Mouse (Mus musculus) liver, embryonic 11.5 days (tissue): ENCODE results near the gene Fbrsl1. TPM values are rescaled to one million over a fixed set of nuclear protein-coding genes. Genes with fewer than 3 reads are reported as not detected.
A peak's percentile ranks its signal among the peaks of the same experiment; 100 is the strongest.

Source experiments
- ATAC-seq: fragments of 200-750 bp; cut with Nextera tagmentation; replicated peaks from 2 replicates; pipeline ENCODE4 v1.8.0; 2017; ENCODE audit warnings: moderate number of reproducible peaks, mild to moderate bottlenecking, moderate TSS enrichment, moderate library complexity; ENCODE audit not compliant: low FRiP score
- DNase-seq: peaks from one replicate; pipeline ENCODE4 v3.0.0-alpha.2; 2017; ENCODE audit warnings: low spot score
- H3K27ac ChIP-seq: fragments of 300-500 bp; sonication (generic); 2 replicates; pipeline ENCODE4 v1.5.1; 2014; ENCODE audit warnings: mild to moderate bottlenecking, low read depth, low read length, control low read depth
- H3K27me3 ChIP-seq: fragments of 300-500 bp; sonication (generic); replicated peaks from 2 replicates; pipeline ENCODE4 v1.6.1; 2014; ENCODE audit warnings: low read length, mixed read lengths; ENCODE audit not compliant: control insufficient read depth, insufficient read depth
- H3K36me3 ChIP-seq: fragments of 300-500 bp; sonication (generic); 2 replicates; pipeline ENCODE4 v1.6.1; 2014; ENCODE audit warnings: mild to moderate bottlenecking, low read length, moderate library complexity, mixed read lengths; ENCODE audit not compliant: control insufficient read depth, insufficient read depth
- H3K4me1 ChIP-seq: fragments of 300-500 bp; sonication (generic); replicated peaks from 2 replicates; pipeline ENCODE4 v1.6.1; 2014; ENCODE audit warnings: low read length, mixed read lengths; ENCODE audit not compliant: control insufficient read depth, insufficient read depth
- H3K4me2 ChIP-seq: fragments of 300-500 bp; sonication (generic); 2 replicates; pipeline ENCODE4 v1.6.1; 2014; ENCODE audit warnings: mild to moderate bottlenecking, control low read depth, moderate library complexity
- H3K4me3 ChIP-seq: fragments of 300-500 bp; sonication (generic); 2 replicates; pipeline ENCODE4 v1.5.1; 2014; ENCODE audit warnings: low read depth, low read length, control low read depth
- H3K9ac ChIP-seq: fragments of 300-500 bp; sonication (generic); 2 replicates; pipeline ENCODE4 v1.6.1; 2014; ENCODE audit warnings: low read depth, low read length, control low read depth
- H3K9me3 ChIP-seq: fragments of 300-500 bp; sonication (generic); 2 replicates; pipeline ENCODE4 v1.6.1; 2016; ENCODE audit warnings: low read length, inconsistent platforms, mixed read lengths; ENCODE audit not compliant: control insufficient read depth
- WGBS: fragments of 180-500 bp; shearing (Covaris S2); extraction: QIAGEN DNeasy Blood & Tissue Kit; methylation state at CpG from one replicate; pipeline ENCODE4 v1.1.7; 2014; 5-methylcytosine and 5-hydroxymethylcytosine counted together
- polyA plus RNA-seq: library from polyadenylated mRNA; unstranded; fragments of >200 nt; fragmentation: Nextera tagmentation; extraction: Ambion mirVana; gene quantifications from 2 replicates; pipeline ENCODE4 v1.2.1, GENCODE M21; 2014

Fbrsl1 gene
- polyA plus RNA-seq, 1 experiment from 2014 or later = 13.8 TPM

GRCm38 (mm10) chr5:110413018-110413417 lies 35.3 kb downstream of the Fbrsl1 start:
- Histone ChIP-seq H3K27ac (no peak overlapping the region), H3K4me2 (no peak overlapping the region), H3K4me3 (no peak overlapping the region), H3K9ac (no peak overlapping the region), H3K27me3 (no peaks in the 10 kb centered on the region), H3K4me1 (peaks cover 3% of the 10 kb centered on the region; the same call in 1 of the 2 replicates), H3K9me3 (no peaks in the 10 kb centered on the region), H3K36me3 (peaks cover 5% of the 10 kb centered on the region; the same call in 1 of the 2 replicates)
- DNase-seq (no peak), ATAC-seq (no peak)
- WGBS = 77% methylated on average over 14 of the region's 14 CpGs

DNA sequence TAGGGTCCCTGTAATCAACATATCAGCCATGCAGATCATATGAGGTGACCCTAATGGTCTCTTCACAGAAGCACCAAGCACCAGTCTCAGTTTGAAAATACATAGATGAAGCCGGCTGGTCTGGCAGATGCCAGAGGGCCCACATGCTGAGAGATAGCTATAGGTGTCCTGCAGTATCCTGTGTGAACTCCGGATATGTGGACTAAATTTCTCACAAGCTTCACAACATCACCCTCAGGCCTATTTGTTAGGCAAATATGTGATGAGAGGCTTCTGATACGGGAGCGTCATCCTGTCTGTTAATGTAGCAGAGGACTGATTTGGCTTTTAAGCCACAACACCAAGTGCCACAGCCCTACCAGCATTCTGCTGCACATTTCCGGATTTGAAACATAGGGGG lies 37.9 kb downstream of the Fbrsl1 start:
- WGBS = 78% methylated on average over 5 of the region's 5 CpGs
- ATAC-seq = no peak
- H3K4me3 ChIP-seq = no peak overlapping the region

DNA sequence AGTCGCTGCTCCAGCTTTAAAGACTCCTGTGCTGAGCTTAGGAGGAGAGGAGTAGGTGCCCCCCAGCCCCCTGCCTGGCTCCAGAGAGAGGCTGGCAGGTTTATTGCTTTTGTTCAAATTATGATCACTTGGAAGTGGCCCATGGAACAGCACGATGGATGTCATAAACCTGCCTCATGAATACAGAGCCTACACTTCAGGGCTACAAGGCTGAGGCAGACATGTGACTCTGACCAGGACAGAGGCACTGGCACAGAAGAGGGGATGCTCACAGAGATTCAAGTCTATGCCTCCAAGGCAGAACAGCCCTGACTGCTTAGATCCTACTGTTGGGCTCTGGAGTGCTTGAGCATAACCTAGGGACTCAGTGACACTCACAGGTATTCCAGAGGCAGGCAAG lies 39.3 kb downstream of the Fbrsl1 start:
- ATAC-seq = no peak
- Histone ChIP-seq H3K27me3 (no peaks in the 10 kb centered on the region), H3K4me1 (no peaks in the 10 kb centered on the region), H3K4me2 (no peak overlapping the region), H3K9me3 (no peaks in the 10 kb centered on the region), H3K27ac (no peak overlapping the region), H3K4me3 (no peak overlapping the region), H3K36me3 (0 out of 2 replicates have a peak, but pooled peaks cover 2% of the 10 kb centered on the region), H3K9ac (no peak overlapping the region)
- DNase-seq = no peak
- 85% methylated on average over 2 of the region's 2 CpGs for WGBS

More for the DNA sequence above, 37.9 kb downstream of the Fbrsl1 start:
- Histone ChIP-seq H3K4me1 (no peaks in the 10 kb centered on the region), H3K9me3 (no peaks in the 10 kb centered on the region), H3K27ac (no peak overlapping the region), H3K36me3 (peaks cover 2% of the 10 kb centered on the region; the same call in 1 of the 2 replicates), H3K27me3 (no peaks in the 10 kb centered on the region), H3K4me2 (no peak overlapping the region), H3K9ac (no peak overlapping the region)
- no peak for DNase-seq

DNA sequence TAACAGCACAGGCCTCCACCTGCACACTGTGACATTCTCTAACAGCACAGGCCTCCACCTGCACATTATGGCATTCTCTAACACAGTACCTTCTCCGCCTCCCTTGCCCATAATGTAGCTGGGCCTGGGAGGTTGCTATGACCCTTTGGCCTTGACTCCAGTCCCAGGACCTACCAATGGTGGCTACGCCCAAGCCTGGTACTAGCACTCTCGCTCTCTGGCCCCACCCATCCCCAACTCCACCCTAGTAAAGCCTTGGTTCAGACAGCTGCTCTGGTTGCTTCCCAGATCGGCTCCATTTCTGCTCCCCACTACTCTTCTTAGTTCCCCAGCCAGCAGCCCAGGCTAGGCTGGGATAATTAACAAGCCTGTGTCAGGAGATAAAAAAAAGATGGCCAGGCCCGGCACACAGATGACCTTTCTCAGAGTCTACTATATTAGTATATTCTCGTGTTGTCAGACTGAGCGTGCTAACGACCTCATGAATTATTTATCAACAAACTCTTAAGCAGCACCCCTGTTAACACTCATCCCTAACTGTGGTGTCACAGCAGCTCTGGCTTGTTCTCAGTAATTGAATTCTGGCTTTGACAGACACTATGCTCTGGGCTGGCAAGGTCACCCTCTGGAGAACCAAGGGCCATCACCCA lies 42.1 kb downstream of the Fbrsl1 start:
- Histone ChIP-seq H3K4me1 (no peaks in the 10 kb centered on the region), H3K4me3 (no peak overlapping the region), H3K27ac (no peak overlapping the region), H3K9me3 (no peaks in the 10 kb centered on the region), H3K9ac (no peak overlapping the region), H3K4me2 (no peak overlapping the region), H3K27me3 (no peaks in the 10 kb centered on the region), H3K36me3 (0 out of 2 replicates have a peak, but pooled peaks cover 2% of the 10 kb centered on the region)
- WGBS = 63% methylated on average over 8 of the region's 8 CpGs
- no peak for DNase-seq
- 0 out of 2 replicates have a peak, but pooled peaks have one; percentile 45 for ATAC-seq

GRCm38 (mm10) chr5:110403931-110404330 lies 44.4 kb downstream of the Fbrsl1 start:
- no peak for DNase-seq
- Histone ChIP-seq H3K4me1 (no peaks in the 10 kb centered on the region), H3K27ac (no peak overlapping the region), H3K9me3 (no peaks in the 10 kb centered on the region), H3K4me2 (no peak overlapping the region), H3K4me3 (no peak overlapping the region), H3K36me3 (0 out of 2 replicates have a peak, but pooled peaks cover 2% of the 10 kb centered on the region), H3K27me3 (no peaks in the 10 kb centered on the region), H3K9ac (no peak overlapping the region)
- ATAC-seq = no peak
- WGBS = 55% methylated on average over 3 of the region's 3 CpGs

DNA sequence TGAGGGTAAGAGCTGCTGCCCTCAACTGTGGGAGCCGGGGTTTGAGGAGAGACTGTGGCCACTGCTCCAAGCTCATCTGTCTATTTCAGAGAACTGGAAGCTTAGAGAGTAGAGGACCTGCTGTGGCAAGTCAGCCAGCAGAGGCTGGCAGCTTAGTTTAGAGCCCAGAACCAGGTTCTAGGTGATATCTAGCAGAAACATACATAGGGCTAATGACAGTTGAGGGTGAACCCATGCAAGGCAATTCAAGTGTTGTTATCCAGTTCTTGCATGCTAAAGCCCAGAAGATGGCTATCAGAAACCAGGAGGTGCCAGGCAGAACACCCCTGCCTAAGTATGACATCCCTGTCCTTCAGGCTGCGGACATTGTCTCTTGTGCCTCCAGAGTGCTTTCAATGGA lies 45.7 kb downstream of the Fbrsl1 start:
- H3K9me3 ChIP-seq = no peaks in the 10 kb centered on the region
- no peak for ATAC-seq
- H3K27me3 ChIP-seq = no peaks in the 10 kb centered on the region
- no peak for DNase-seq
- no peaks in the 10 kb centered on the region for H3K4me1 ChIP-seq
- H3K9ac ChIP-seq = no peak overlapping the region
- 92% methylated on average over 2 of the region's 2 CpGs for WGBS
- H3K27ac ChIP-seq = no peak overlapping the region
- H3K36me3 ChIP-seq = no peaks in the 10 kb centered on the region
- H3K4me3 ChIP-seq = no peak overlapping the region
- no peak overlapping the region for H3K4me2 ChIP-seq

GRCm38 (mm10) chr5:110401101-110401500 lies 47.2 kb downstream of the Fbrsl1 start:
- Histone ChIP-seq H3K36me3 (no peaks in the 10 kb centered on the region), H3K4me2 (no peak overlapping the region), H3K27me3 (no peaks in the 10 kb centered on the region), H3K9me3 (no peaks in the 10 kb centered on the region), H3K4me3 (no peak overlapping the region), H3K27ac (no peak overlapping the region), H3K4me1 (no peaks in the 10 kb centered on the region), H3K9ac (no peak overlapping the region)
- 92% methylated on average over 8 of the region's 8 CpGs for WGBS
- DNase-seq (no peak), ATAC-seq (no peak)

DNA sequence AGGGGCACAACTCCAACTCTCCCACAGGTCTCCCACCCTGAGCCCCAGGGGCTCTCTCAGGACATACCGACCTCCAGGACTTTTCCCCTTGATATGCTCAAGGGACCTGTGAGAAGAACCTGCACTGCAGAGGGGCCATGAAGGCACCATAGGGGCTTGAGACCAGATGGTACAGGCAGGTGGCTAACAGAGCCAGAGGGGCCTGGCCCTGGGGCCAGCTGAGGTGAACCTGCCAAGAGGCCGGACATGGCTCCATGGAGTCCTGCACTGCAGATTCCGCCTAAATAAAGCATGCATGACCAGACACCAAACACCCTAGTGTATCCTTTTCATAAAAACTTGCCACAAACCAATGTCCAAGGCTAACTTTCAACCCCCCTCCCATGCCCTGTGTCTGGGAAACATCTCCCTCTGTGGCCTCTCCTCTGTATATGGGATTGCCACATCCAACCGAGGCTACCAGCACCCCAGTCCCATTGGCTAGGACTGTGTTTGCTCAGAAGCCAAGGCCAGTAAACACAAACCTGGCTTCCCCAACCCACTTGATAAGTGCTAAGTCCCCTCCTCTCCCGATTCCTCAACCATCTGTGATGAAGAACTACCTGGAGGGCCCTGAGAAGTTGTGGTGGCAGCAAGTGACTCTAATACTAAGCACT lies 53.2 kb downstream of the Fbrsl1 start:
- Histone ChIP-seq H3K27me3 (no peaks in the 10 kb centered on the region), H3K4me2 (no peak overlapping the region), H3K27ac (no peak overlapping the region; the same call in 1 of the 2 replicates), H3K4me1 (no peaks in the 10 kb centered on the region; the same call in 1 of the 2 replicates), H3K9me3 (no peaks in the 10 kb centered on the region), H3K4me3 (no peak overlapping the region), H3K9ac (no peak overlapping the region), H3K36me3 (no peaks in the 10 kb centered on the region)
- DNase-seq (no peak), ATAC-seq (peak; percentile 61; the same call in 1 of the 2 replicates)
- 77% methylated on average over 5 of the region's 5 CpGs for WGBS

DNA sequence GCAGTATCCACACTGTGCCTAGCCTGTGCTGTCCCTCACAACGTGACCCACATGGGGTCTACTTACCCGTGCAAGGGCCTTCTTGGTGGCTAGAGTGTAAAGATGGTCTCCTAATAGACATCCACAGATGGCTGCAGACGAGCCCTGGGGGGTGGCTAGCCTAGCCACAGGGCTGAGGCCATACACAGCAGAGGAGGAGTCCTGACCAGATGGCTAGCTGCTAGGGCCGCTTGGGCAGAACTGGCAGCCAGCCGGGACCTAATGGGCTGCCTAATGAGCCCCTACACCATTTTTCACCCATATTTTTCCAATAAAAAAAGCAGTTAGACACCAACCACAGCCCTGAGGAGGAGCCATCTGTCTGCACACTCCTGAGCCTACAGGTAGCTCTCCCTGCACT lies 55.6 kb downstream of the Fbrsl1 start:
- no peak for DNase-seq
- Histone ChIP-seq H3K27me3 (peaks cover 2% of the 10 kb centered on the region; the same call in 1 of the 2 replicates), H3K4me2 (no peak overlapping the region), H3K36me3 (no peaks in the 10 kb centered on the region), H3K27ac (no peak overlapping the region), H3K9ac (no peak overlapping the region), H3K9me3 (no peaks in the 10 kb centered on the region), H3K4me1 (no peaks in the 10 kb centered on the region; the same call in 1 of the 2 replicates), H3K4me3 (no peak overlapping the region)
- no peak for ATAC-seq
- 84% methylated on average over 5 of the region's 5 CpGs for WGBS
